Mouse (Mus musculus): ENCODE measurements around the gene Rsbn1l.

- TF ChIP-seq POLR2A (IDR thresholded peaks at IDR 0.05; ENCODE audit: insufficient read length, low read depth): no peak
- TF ChIP-seq MAX (IDR thresholded peaks at IDR 0.05; ENCODE audit: low read depth): no peak
- no peak for TF ChIP-seq POLR2AphosphoS2 (IDR thresholded peaks at IDR 0.05; ENCODE audit: insufficient read length, low read depth)
- TF ChIP-seq MYOD1 (IDR thresholded peaks at IDR 0.05; ENCODE audit: control insufficient read depth in 1 of 3, insufficient read length in 2 of 3, low read depth in 2 of 3): no peak
- TF ChIP-seq USF1 (IDR thresholded peaks at IDR 0.05; ENCODE audit: low read depth): no peak
- no peak for TF ChIP-seq E2F4 (IDR thresholded peaks at IDR 0.05; ENCODE audit: insufficient read depth)
- TF ChIP-seq TCF12 (IDR thresholded peaks at IDR 0.05; ENCODE audit: insufficient read depth, poor library complexity, severe bottlenecking): no peak
- TF ChIP-seq TCF3 (IDR thresholded peaks at IDR 0.05; ENCODE audit: insufficient read length, low read depth): no peak
- TF ChIP-seq MYOG (IDR thresholded peaks at IDR 0.05; ENCODE audit: control insufficient read depth in 1 of 3, insufficient read depth in 1 of 3, insufficient read length in 2 of 3, low read depth in 2 of 3): no peak
Measured at GRCm38 (mm10) chr5:20843405-20843804, 112.8 kb downstream of the Rsbn1l start.

All from myocyte (in vitro differentiated cells).